Mouse (Mus musculus) ovary, adult 18-20 months (tissue): ENCODE results near the gene Ahctf1.
"Not testable (repeated sequence)": the region's sequence is repeated elsewhere in the genome, so short reads cannot be mapped to it uniquely, and the experiment has no call there.

Source experiments
- DNase-seq: peaks from one replicate; pipeline ENCODE4 v3.0.0; 2022; ENCODE audit warnings: low spot score, mixed read lengths

Gene Ahctf1

DNA sequence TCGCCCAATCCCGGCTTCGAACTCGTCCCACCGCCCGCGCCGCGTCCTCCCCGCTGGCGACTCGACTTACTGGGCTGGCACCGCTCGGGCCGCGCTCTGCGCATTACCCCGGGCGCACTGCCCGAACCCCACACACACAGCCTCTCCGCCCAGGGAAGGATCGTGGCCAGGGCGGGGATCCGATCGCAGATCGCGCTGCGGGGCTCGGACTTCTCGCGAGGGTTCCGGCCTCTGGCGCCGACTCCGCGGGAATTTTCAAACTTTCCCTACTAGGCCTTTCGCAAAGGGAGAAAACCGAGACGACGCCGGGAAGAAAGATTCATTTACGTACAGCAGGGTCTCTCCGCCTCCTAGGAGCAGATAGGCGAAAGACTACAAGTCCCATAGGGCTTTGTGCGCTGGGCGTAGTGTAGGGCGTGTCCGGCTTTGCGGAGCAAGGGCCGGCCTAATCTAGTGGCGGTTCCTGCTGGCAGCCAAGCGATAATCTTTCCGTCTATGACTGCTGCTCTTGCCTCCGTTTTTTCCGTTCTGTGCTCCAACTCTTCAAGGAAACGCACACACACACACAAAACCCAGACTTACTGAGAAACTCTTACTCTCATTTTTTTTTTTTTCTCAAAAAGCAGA is at the start of gene Ahctf1:
Ahctf1 (minus strand) TSS at position 168 of the 627 bp plus-strand sequence.
- DNase-seq, result peak; percentile 98

GRCm38 (mm10) chr1:179847759-179848389 is 44.4 kb upstream of the Ahctf1 start:
- peak; percentile 52 for DNase-seq

- no peak for DNase-seq
These were observed 43.7 kb upstream of the Ahctf1 start for GRCm38 (mm10) chr1:179847173-179847572.

- DNase-seq, result no peak
These were observed 42.5 kb upstream of the Ahctf1 start for GRCm38 (mm10) chr1:179845832-179846499.

GRCm38 (mm10) chr1:179844894-179845293 is 41.4 kb upstream of the Ahctf1 start:
- DNase-seq, result peak; percentile 22

DNA sequence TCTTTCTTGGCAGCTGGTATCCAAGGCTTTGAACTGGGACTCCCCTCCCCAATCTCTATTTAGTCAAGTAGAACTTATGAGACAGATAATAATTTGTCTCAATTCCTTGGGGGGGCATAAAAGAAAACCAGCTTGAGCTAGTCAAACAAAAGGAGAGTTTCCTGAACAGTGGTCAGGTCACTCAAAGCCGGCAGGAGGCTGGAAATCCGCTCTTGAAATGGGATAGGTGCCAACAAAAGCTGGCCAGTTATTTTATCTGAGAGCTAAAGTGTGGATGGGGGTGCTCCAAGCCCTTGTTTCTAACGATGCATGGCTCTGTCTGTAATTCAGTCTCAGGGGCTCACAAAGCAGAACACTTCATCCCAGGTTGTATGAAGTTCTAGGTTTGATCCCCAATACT is 40.5 kb upstream of the Ahctf1 start:
- no peak for DNase-seq

DNA sequence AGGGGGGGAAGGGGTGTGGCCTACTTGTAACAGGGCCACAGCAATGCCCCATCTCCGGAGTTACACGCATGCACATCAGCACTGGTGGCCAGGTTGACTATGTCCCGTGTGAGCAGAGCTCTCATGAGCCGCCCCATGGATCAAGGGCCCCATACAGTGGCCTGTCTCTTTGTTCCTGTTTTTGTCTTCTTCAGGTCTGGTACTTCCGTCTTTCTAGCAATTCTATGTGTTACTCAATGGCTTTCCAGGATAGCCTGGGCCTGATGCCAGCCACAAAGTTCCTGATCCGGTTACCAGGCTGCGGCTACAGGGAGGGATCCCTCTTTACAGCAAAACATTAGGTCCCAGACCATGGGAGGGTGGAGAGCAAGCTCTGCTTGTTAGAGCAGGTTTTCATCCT is 39.1 kb upstream of the Ahctf1 start:
- no peak for DNase-seq

DNA sequence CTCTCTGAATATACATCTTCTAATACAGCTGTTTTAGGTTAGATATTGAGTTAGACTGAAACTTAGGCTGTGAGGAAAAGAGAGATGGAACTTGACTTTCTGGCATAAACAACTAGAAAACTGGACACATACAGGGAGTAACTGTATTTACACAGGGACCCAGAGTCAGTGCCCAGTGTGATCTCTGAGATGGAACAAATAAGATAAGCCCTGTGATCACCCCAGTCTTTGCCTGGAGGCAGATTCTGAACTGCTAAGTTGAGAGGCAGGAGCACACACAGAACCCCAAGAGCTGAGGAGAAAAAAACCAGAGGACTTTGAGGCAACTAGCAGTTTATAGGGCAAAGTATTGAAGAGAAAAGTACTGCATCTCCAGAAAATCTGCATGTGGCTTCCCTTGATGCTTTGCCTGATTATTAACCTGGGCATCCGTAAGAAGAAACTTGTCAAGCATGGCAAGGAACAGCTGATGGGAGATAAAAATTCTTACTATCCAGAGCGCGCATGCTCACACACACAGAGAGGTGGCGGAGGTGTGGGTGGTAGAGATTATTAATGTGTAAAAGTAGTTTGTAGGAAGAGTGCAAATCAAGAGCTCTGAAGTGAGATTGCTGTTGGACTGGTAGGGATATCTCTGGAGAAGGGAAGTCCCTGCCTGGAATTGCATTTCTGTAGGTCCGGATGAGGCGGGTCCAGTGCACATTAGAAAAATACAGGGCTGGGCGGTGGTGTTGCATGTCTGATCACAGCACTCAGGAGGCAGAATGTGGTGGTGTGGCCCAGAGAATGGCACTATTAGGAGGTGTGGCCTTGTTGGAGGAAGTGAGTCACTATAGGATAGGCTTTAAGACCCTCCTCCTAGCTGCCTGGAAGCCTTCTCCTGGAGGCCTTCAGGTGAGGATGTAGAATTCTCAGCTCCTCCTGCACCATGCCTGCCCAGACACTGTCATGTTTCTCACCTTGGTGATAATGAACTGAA is 33.2 kb upstream of the Ahctf1 start:
- DNase-seq, result no peak

DNA sequence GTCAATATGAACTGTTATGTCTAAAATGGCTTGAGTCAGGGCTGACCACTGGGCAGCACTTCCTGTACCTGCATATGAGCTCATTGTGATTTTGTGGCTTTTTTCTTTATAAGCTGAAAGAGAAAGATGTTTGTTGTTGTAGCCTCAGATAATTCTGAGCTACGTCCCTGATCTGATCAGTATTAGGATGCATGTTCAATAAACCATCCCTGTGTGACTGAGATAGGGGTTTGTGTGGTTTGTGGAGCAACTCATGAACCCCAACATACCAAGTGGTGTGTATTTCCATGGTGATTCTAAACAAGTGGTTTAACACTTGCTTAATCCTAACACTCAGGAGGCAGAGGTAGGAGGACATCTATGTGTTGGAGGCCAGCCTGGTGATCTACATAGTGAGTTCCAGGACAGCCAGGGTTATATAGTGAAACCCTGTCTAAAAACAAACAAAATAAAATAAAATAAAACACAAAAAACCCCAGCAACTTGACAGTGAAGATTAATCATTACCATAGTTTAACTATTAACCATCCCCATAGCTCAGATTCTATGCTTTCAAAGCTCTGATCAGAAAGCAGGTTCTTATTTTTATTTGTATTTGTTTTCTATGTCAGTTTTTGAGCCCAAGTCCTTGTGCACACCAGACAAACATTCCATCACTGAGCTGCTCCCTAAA is 32.4 kb upstream of the Ahctf1 start:
- DNase-seq, result no peak

- no peak for DNase-seq
These were observed 30.1 kb upstream of the Ahctf1 start for GRCm38 (mm10) chr1:179833596-179833995.

- DNase-seq, result no peak
These were observed 29.3 kb upstream of the Ahctf1 start for GRCm38 (mm10) chr1:179832710-179833240.

DNA sequence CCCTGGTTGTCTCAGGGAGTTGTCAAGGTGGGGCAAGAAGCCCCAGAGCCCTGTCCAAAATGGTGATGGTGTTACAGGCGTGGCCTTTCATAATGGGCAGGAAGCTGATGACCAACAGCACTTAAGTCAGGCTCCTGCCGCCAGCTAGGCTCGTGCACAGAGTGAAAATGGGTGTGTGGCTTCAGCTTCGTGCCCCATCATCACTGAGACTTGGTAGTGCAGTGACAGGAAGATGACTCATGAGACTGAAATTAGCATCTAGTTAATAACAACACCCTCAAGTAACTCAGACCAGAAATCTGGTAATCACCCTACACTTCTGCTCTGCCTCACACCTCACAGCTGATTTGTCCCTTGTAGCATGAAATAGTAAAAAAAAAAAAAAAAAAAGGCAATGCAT is 25.4 kb upstream of the Ahctf1 start:
- no peak for DNase-seq

DNA sequence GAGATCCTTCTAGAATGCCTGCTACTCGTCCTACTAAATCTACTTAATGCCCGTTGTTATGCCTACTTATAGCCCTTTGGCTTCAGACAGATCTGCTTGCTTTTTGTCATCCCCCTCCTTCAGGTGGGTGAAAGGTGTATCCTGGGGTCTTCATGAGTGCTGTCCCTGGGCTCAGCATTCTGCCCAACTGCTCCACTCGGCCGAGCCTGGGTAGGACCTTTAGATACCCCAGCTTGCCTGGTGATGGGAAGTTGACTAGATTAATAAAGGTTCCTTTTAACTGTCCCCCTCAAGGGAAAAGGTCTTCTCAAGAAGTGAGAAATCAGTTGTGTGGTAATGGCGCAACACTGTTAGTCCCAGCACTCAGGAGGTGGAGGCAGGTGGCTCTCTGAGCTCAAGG is 24.6 kb upstream of the Ahctf1 start:
- no peak for DNase-seq

DNA sequence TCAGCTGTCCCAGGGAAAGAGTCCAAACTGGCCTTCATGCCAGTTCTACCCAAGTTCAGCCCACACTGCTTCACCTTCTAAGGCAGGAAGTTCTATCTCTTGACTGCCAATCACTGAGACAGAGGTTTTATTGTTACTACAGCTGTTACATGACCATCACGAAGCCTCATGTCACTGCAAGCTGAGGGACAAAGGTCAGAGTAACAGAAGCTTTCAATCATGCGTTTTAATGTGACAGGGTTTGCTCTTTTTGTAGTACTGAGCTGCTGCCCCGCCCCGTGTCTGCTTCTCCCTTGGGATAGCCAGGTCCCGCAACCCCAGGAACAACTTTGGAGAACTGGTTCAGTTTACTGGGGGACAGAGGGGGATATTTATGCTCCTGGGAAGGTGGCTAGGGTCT is 21.1 kb upstream of the Ahctf1 start:
- DNase-seq, result no peak

DNA sequence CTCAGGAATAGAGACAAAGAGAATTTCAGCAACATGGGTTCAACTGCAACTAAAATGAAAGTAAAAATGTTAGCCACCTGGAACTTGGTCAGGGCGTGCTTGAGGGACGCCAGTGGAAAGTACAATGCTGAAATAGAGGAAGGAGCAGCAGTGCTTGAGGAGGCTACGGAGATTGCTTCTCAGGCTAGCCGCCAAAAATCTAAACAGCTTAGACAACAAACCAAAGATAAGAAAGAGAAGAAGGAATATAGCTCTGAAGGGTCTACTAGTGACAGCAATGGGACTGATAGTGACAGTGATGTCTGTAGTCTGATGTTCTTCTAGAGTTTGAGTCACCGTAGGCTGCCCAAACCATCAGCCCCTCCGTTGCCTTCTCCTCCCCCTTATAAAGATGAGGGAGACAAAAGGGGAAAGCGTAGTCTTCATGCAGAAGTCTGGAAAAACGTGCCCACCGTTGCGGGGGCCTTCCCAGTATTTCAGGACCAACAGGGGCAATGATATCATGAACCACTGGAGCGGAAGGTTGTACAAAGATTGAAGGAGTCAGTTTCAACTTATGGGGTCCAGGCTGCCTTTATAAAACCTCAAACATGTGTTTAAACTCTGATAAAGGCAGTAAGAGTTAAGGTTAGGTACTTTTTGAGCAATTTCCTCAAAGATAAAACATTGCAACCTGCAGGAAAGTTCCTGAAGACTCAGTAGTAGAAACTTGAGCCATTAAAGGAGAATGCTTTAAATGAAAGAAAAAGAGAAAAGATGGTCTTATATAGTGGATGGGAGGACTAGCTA is 15.2 kb upstream of the Ahctf1 start:
- not testable (repeated sequence) for DNase-seq

GRCm38 (mm10) chr1:179814616-179815015 is 11.1 kb upstream of the Ahctf1 start:
- no peak for DNase-seq

GRCm38 (mm10) chr1:179813385-179813784 is 9.9 kb upstream of the Ahctf1 start:
- no peak for DNase-seq

- DNase-seq, result no peak
These were observed 4.8 kb upstream of the Ahctf1 start for GRCm38 (mm10) chr1:179808300-179808699.

DNA sequence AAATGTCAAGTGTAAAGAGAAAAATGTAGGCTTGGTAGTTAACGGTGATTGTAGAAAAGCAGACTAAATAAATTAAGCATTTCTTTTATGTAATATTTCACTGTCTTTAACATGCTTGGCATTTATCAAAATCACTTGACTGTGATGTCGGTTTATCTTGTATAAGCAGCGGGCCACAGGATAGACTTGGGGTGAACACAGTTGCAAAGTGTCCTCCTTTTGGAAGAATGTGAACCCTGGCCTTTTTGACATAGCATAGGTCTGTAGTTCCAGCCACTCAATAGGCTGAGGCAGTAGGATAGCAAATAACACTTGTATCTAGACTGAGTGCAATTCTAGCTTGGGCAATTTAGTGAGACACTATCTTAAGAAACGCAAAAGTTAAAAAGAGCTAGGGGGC is 4.0 kb upstream of the Ahctf1 start:
- DNase-seq, result no peak

GRCm38 (mm10) chr1:179805751-179806150 is 2.3 kb upstream of the Ahctf1 start:
- no peak for DNase-seq
